27 mouse cellular contexts compared by ENCODE assay signal in the genomic region with DNA sequence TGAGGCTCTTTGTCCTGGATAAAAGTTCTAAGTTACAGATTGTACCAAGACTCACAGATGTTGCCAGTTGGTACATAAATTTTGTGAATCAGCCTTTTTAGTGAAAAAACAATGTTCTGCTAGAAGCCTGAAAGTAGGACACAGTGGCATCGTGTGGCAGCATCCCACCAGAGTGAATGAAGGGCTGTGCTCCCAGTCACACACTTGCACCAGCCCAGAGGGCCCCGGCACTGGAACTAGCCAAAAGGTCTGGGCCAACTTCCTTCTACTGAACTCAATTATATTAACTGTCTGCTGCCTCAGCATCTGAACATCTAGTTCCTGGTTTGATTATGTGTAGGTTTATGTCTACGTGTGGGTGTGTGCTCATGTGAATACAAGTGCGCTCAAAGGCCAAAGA. TPM values are rescaled to one million over a fixed set of nuclear protein-coding genes. Genes with fewer than 3 reads are reported as not detected.
DNase-seq lines count a peak whose midpoint lies in the region; TF ChIP-seq lines count a peak whose summit lies in the region.
"Had no signal": no experiment of that assay in that cellular context is flagged by ENCODE, and none has a peak within 500 bp of the region (broad histone marks: within the 10 kb centered on the region; RNA-seq: fewer than 3 reads in every experiment).

No protein-coding gene starts in this region.

- no peak for TF ChIP-seq POLR2A in olfactory bulb, adult 2 months (IDR thresholded peaks at IDR 0.05; ENCODE audit: insufficient read depth, low read depth, low read length)

- 73% methylated on average over 4 of the region's 4 CpGs for WGBS in olfactory bulb, adult 2 months

- intact Hi-C loops in gastrocnemius, adult 2 months (cut with DNase I) = no loop called here

- 0 out of 2 replicates have a peak overlapping the region, but pooled peaks have one; percentile 88 for H3K27ac ChIP-seq in gastrocnemius, adult 2 months
- 0 out of 2 replicates have a peak overlapping the region, but pooled peaks have one; percentile 7 for H3K27ac ChIP-seq in olfactory bulb, adult 2 months (ENCODE audit: insufficient read depth, low read depth, low read length)
- H3K27ac ChIP-seq: embryonic facial prominence, embryonic 10.5 days; embryonic facial prominence, embryonic 13.5 days; forebrain, embryonic 12.5 days; forebrain, embryonic 15.5 days; heart, adult 2 months; heart, embryonic 10.5 days; heart, embryonic 13.5 days; hindbrain, embryonic 14.5 days; hindbrain, postnatal 0 days had no signal

- DNase-seq in gastrocnemius, adult 2 months = no peak
- DNase-seq in gastrocnemius, postnatal 10 days = no peak
- DNase-seq in adipocyte (ENCODE audit: low spot score) = peak; percentile 52
- DNase-seq in thymus, postnatal 0 days (ENCODE audit: low spot score) = no peak
- DNase-seq in cerebellum, postnatal 36 days = no peak
- DNase-seq: adrenal gland, adult 8-10 months; adrenal gland, postnatal 25 days; B cell, adult 2 months; cerebellum, adult 11 months; cerebellum, adult 2 months; cerebellum, adult 9-11 months; cerebellum, postnatal 25 days; embryo, embryonic 11 days; gastrocnemius, postnatal 36 days; heart, adult 2 months; heart, postnatal 14 days; heart, postnatal 4 days had no signal

- H3K4me1 ChIP-seq in olfactory bulb, adult 2 months (ENCODE audit: control insufficient read depth, insufficient read depth, low read length) = peaks cover 21% of the 10 kb centered on the region
- H3K4me1 ChIP-seq: forebrain, embryonic 12.5 days; forebrain, embryonic 15.5 days had no signal

- no peak overlapping the region for H3K4me3 ChIP-seq in gastrocnemius, adult 2 months
- no peak overlapping the region for H3K4me3 ChIP-seq in olfactory bulb, adult 2 months (ENCODE audit: insufficient read depth, low read depth, low read length)
- H3K4me3 ChIP-seq: embryonic facial prominence, embryonic 10.5 days; embryonic facial prominence, embryonic 13.5 days; erythroblast, embryonic 14.5 days; forebrain, embryonic 12.5 days; forebrain, embryonic 15.5 days; heart, adult 2 months; heart, embryonic 10.5 days; heart, embryonic 13.5 days had no signal

- no peak for TF ChIP-seq CTCF in gastrocnemius, adult 2 months (IDR thresholded peaks at IDR 0.05)
- TF ChIP-seq CTCF in olfactory bulb, adult 2 months (IDR thresholded peaks at IDR 0.05; ENCODE audit: insufficient read depth, low read depth, low read length) = no peak

RNA-seq across cellular contexts. Expression of a gene that starts 54.8 kb away (rescaled TPM):
- total RNA-seq in gastrocnemius, adult 2 months (2021) = 1 to 10 TPM; 1.0 TPM
- total RNA-seq in gastrocnemius, postnatal 10 days (2021) = 1 to 10 TPM; 1.2 to 1.7 TPM
- polyA plus RNA-seq in olfactory bulb, adult 2 months (2012; ENCODE audit: insufficient read depth, insufficient read length, low replicate concordance, missing spikeins) = not detected in 2 replicates
- polyA plus RNA-seq in thymus, postnatal 0 days (2015; fragmentation: Nextera tagmentation; extraction: Ambion mirVana) = 37.5 and 41.1 TPM in 2 replicates

RNA-seq across cellular contexts. Expression of a gene that starts 55.0 kb away (rescaled TPM):
- 1 to 10 TPM; 4.3 to 4.5 TPM for total RNA-seq in gastrocnemius, adult 2 months (2021)
- total RNA-seq in gastrocnemius, postnatal 10 days (2021) = 10 to 100 TPM; 17.2 to 20.9 TPM
- 606 TPM in 1 of 2 replicates, not detected in the other for polyA plus RNA-seq in olfactory bulb, adult 2 months (2012; ENCODE audit: insufficient read depth, insufficient read length, low replicate concordance, missing spikeins)
- 46.7 and 58.9 TPM in 2 replicates for polyA plus RNA-seq in thymus, postnatal 0 days (2015; fragmentation: Nextera tagmentation; extraction: Ambion mirVana)
